Mouse (Mus musculus): ENCODE results near the gene Gm7029. TPM values are rescaled to one million over a fixed set of nuclear protein-coding genes. Genes with fewer than 3 reads are reported as not detected.
"Not testable (repeated sequence)": the region's sequence is repeated elsewhere in the genome, so short reads cannot be mapped to it uniquely, and the experiment has no call there.

The Gm7029 gene
- total RNA-seq (2021): not detected
- long read RNA-seq, experiment 1: 0 reads
- long read RNA-seq, experiment 2: 0 reads

GRCm38 (mm10) chr17:33873537-33873936 is at the start of gene Gm7029:
Gm7029 (plus strand) TSS chr17:33873837.
- DNase-seq: not testable (repeated sequence)

DNA sequence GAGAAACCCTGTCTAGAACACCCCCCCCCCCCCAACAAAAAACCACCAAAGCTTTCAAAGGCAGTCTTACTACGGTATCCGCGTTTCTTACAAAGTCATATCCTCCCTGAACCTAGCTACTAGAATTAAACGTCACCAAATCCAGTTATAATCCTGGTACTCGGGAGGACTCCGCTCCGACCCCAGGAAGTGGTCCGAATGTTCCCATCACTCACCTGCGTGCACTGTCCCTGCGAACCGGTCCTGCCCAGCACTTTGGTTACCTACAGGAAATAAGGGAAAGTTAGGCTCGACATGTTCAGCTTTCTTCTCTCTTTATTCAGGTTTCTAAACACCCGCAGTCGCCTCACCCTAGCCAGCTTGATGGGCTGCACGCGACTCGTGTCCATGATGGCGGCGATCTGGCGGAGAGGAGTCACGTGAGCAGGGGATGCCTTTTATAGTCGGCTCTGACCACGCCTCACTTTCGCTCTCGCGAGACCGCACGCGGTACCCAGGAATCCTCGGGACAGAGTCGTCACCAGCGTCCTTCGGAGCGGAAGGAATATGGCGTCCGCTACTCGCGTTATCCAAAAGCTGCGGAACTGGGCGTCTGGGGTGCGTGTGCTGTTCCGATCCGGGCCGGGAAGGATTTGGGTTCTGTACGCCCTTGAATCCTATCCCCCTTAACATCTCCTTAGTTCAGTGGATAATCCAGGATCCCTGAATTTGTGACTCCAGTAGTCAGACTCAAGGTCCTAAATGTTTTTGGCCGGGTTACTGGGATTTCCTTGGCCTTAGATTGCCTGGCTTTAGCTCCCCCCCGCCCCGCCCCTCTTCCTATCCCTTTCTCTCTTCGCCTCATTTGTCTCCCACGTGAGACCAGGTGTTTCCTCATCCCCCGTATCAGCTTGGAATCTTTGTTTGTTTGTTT is 49.3 kb upstream of the Gm7029 start, which contains the start of the genes Rps28 and Ndufa7:
Gene Rps28, minus strand, starts transcription at position 479 of the 913 bp plus-strand sequence.
Gene Ndufa7, plus strand, starts transcription at position 489 of the 913 bp plus-strand sequence.
- peak; percentile 96 for DNase-seq

- DNase-seq: not testable (repeated sequence)
Measured at GRCm38 (mm10) chr17:33824997-33825330, 48.7 kb upstream of the Gm7029 start.

GRCm38 (mm10) chr17:33825462-33825861 is 48.2 kb upstream of the Gm7029 start:
- DNase-seq: no peak

- peak; percentile 45 for DNase-seq
Measured at GRCm38 (mm10) chr17:33826850-33827249, 46.8 kb upstream of the Gm7029 start.

- peak; percentile 58 for DNase-seq
Measured at GRCm38 (mm10) chr17:33828892-33829291, 44.7 kb upstream of the Gm7029 start.

DNA sequence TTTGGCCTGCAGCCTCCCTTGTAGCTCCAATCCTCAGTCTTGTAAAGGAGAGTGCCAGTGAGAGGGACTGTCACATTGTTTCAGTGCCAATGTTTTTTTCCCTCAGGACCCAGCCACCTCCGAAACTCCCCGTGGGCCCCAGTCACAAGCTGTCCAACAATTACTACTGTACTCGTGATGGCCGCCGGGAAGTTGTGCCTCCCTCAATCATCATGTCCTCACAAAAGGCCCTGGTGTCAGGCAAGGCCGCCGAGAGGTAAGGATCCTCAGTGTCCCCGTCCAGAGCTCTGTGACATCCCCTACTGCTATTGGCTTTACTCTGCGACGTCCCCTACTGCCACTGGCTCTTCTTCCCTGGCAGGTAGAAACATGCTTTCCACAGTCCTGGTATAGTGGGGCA is 44.1 kb upstream of the Gm7029 start:
- DNase-seq: no peak

DNA sequence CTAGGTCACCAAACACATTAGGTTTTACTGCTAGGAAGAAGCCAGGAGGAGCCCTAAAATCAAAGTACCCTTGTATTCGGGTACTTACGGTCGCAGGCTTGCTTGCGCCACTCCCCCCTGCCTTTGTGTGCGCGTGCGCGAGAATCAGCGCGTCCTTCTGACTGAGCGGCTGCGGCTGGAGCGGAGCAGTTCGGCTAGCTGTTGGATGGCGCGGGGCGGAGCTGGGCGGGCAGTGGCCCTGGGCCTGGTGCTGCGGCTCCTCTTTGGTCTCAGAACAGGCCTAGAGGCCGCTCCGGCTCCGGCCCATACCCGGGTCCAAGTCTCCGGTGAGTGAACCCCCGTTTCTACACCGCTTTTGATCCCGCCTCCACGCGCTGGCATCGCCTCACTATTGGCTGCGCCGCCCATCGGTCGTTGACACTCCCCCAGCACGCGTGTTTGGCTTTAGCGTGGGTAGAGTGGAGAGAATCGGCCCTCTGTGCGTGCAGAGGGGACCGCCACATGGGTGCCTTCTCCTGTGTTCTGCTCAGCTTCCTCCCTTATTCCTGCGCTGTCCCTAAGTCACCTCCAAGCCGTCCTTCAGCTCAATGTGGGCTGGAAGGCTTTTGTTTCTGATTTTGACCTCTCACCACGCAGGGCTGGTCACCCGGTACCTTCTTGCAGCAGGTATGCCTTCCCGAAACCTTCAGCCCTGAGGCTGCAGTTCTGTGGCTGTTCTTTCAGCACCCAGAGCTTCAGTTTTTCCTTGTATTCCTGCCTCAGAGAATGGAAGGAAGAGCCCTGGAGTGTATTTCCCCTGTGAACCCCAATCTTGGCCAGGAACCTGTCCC is 30.5 kb upstream of the Gm7029 start, which contains the start of gene Cd320:
Gene Cd320, plus strand, starts transcription at position 126 of the 830 bp plus-strand sequence.
- peak; percentile 90 for DNase-seq

- DNase-seq: no peak
Measured at GRCm38 (mm10) chr17:33844196-33844595, 29.4 kb upstream of the Gm7029 start.

DNA sequence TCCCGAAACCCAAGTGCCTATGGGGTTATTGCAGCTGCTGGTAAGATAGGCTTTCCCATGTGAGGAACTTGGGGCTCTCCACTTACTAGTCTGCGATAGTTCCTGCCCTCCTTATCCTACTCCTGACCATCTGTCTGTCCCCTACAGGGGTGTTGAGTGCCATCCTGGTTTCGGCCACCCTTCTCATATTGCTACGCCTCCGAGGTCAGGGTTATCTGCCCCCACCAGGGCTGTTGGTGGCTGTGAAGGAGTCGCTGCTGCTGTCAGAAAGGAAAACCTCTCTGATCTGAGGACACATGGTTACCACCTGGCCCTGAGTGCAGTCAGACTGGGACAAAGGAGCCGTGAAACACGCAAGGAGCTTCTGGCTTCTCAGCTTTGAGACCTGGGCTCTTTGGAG is 25.5 kb upstream of the Gm7029 start:
- no peak for DNase-seq

- no peak for DNase-seq
Measured at GRCm38 (mm10) chr17:33851331-33851730, 22.3 kb upstream of the Gm7029 start.

GRCm38 (mm10) chr17:33857816-33858215 is 15.8 kb upstream of the Gm7029 start:
- DNase-seq: no peak

DNA sequence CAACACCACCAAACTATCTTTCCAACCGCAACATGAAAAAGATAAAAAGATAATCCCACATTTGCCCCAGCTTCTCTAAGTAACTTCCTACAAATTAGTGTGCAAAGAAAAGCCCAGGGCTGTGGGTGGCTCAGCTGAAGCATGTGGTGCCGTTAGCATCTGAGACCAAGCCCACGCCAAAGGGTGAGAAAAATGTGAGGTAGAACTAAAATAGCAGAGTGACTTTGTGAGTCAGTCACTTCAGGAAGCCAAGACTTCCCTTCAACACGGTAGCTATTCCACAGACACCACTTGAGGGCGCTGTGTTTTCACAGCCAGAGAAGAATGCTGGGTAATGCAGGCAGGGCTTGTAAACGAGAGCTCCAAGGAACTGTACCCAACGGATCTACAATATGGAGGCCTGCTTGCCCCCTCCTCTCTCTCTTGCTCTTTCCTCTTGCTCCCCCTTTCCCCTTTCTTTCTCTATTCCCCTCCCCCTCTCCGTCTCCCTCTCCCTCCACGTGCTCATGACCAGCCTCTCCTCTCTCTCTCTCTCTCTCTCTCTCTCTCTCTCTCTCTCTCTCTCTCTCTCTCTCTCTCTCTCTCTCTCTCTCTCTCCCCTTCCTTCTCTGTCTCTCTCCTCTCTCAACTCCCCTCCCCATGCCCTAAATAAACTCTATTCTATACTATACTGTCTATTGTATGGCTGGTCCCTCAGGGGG is 8.2 kb upstream of the Gm7029 start:
- no peak for DNase-seq

DNA sequence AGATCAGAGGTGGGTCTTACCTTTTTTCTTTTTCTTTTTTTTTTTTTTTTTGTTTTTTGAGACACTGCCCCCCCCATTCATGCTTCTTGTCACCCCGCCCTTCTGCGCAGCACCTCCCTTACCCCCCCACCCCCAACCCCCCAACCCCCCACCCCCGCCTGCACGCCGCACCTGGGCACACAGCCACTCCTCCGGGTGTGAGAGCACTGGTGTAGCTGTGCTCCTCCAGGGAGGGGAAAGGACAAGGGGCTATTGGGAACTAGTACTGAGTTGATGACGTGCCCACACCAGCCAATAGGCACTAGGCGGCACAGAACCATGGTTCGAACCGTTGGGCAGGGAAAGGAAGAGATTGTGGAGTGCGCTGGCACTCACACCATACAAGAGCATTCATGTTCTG is 774 bp downstream of the Gm7029 start:
- no peak for DNase-seq

DNA sequence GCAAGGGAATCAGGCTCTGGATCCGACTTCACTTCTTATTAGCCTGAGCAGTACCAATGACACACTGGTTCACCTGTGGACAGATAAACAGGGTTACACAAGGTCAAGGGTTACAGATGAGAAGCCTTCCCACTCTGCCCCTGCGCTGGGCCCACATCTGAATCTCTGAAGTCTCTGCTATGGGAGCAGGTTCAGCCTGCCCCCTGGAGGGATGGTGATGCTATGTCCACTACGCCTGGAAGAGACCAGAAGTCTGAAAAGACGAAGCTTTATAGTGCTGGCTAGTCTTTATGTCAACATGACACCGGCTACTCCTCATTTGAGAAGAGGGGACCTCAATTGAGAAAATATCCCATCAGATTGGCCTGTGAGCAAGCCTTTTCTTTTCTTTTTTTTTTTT is 2.2 kb downstream of the Gm7029 start:
- not testable (repeated sequence) for DNase-seq

GRCm38 (mm10) chr17:33884320-33884719 is 10.7 kb downstream of the Gm7029 start:
- not testable (repeated sequence) for DNase-seq

DNA sequence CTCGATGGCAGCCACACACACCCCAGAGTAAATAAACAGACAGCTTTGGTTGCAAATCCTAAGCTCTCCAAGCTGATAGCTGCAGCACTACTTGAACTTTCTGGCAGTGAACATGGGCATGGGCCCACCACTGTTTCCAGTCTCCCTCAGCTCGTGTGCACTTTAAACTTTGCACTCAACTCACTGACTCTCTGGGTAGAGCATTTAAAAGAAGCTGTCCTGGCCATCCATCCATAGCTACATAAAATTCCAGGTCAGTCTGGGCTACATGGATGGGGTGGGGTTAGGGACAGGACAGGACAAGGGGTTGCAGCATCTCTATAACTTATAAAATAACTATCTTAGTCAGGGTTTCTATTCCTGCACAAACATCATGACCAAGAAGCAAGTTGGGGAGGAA is 14.2 kb downstream of the Gm7029 start:
- not testable (repeated sequence) for DNase-seq

GRCm38 (mm10) chr17:33888230-33888629 is 14.6 kb downstream of the Gm7029 start:
- not testable (repeated sequence) for DNase-seq

DNA sequence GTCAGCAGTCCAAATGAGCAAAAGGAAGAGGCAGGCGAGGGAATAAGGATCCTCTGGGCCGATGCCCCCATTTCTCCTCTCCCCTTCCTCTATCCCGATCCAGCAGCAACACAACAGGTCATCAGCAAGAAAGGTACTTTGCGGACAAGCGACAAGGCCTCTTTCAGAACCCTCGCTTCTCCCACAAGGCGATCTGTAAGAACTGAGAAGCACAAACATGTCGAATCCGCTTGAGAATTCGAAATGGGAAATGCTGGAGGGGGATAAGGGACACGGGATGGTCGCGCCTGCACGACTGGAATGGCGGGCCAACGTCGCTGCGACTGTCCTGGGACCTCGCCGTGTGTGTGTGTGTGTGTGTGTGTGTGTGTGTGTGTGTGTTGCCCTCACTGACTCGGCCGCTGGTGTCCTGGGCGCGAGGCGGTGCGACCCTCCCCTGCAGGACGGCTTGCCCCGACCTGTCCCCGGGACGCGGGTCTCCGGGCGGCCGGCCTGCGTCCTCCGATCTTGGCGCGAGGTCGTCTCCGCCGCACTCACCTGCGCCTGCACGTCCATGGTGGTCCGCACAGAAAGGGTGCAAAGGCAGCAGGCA is 16.4 kb downstream of the Gm7029 start:
- not testable (repeated sequence) for DNase-seq

GRCm38 (mm10) chr17:33890533-33891059 is 17.0 kb downstream of the Gm7029 start, which contains the start of gene Kifc1:
Kifc1 (minus strand) TSS chr17:33890661.
- peak; percentile 100 for DNase-seq

DNA sequence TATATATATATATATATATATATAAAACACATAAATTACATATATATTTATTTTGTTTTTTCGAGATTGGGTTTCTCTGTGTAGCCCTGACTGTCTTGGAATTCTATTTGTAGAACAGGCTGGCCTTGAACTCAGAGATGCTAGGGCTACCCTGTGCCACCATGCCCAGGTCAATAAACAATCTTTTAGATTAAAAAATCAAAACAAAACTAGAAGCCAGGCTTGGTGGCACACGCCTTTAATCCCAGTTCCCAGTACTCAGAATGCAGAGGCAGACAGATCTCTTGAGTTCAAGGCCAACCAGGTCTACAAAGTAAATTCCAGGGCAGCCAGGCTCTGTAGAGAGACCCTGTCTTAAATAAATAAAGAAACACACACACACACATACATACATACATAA is 17.7 kb downstream of the Gm7029 start:
- no peak for DNase-seq

Data from gastrocnemius, postnatal 25 days (tissue).